Mouse (Mus musculus) embryonic facial prominence, embryonic 12.5 days (tissue): ENCODE data around the gene Crim1. TPM values are rescaled to one million over a fixed set of nuclear protein-coding genes. Genes with fewer than 3 reads are reported as not detected.

Source experiments
- ATAC-seq: fragments of 200-750 bp; cut with Nextera tagmentation; 2 replicates; pipeline ENCODE4 v1.8.0; 2017; ENCODE audit not compliant: insufficient number of reproducible peaks, insufficient read depth, low FRiP score, low TSS enrichment
- H3K27ac ChIP-seq: fragments of 300-500 bp; sonication (generic); 2 replicates; pipeline ENCODE4 v1.5.1; 2016; ENCODE audit warnings: mild to moderate bottlenecking
- H3K27me3 ChIP-seq: fragments of 300-500 bp; sonication (generic); 2 replicates; pipeline ENCODE4 v1.6.1; 2016; ENCODE audit warnings: mild to moderate bottlenecking, moderate library complexity
- H3K36me3 ChIP-seq: fragments of 300-500 bp; sonication (generic); 2 replicates; pipeline ENCODE4 v1.6.1; 2016; ENCODE audit warnings: mild to moderate bottlenecking
- H3K4me1 ChIP-seq: fragments of 300-500 bp; sonication (generic); 2 replicates; pipeline ENCODE4 v1.6.1; 2016
- H3K4me2 ChIP-seq: fragments of 300-500 bp; sonication (generic); replicated peaks from 2 replicates; pipeline ENCODE4 v1.6.1; 2016; ENCODE audit warnings: mild to moderate bottlenecking, moderate library complexity
- H3K4me3 ChIP-seq: fragments of 300-500 bp; sonication (generic); 2 replicates; pipeline ENCODE4 v1.5.1; 2016; ENCODE audit warnings: mild to moderate bottlenecking
- H3K9ac ChIP-seq: fragments of 300-500 bp; sonication (generic); 2 replicates; pipeline ENCODE4 v1.6.1; 2016; ENCODE audit warnings: mild to moderate bottlenecking, moderate library complexity
- H3K9me3 ChIP-seq: fragments of 300-500 bp; sonication (generic); 2 replicates; pipeline ENCODE4 v1.6.1; 2016; ENCODE audit warnings: mild to moderate bottlenecking, moderate library complexity
- WGBS: fragments of 180-500 bp; shearing (Covaris S2); methylation state at CpG from one replicate; pipeline ENCODE4 v1.1.7; 2016; 5-methylcytosine and 5-hydroxymethylcytosine counted together
- polyA plus RNA-seq: library from polyadenylated mRNA; unstranded; fragments of >200 nt; fragmentation: Nextera tagmentation; extraction: Ambion mirVana; gene quantifications from 2 replicates; pipeline ENCODE4 v1.2.1, GENCODE M21; 2016

The Crim1 gene
- polyA plus RNA-seq, 1 experiment from 2014 or later, result 5.9 TPM

DNA sequence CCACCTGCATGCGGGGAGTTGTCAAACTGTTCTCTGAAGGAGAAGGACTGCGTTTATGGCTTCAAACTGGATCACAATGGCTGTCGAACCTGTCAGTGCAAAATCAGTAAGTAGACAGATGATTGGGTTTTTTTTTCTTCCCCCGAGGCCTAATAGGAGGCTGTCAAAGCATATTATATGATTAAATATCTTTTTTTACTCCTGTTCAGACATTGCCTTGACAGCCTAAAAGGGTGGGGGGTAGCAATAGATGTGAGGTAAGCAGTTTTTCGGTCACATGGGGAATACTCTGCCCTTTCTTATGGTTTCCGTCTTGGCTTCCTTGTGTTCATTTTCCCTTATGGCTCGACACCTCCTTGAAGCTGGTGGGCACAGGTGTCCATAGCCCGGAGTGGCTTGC is 135.2 kb downstream of the Crim1 start:
- no peak for ATAC-seq
- H3K4me3 ChIP-seq, result no peak overlapping the region
- no peaks in the 10 kb centered on the region for H3K27me3 ChIP-seq
- H3K4me1 ChIP-seq, result no peaks in the 10 kb centered on the region; the same call in 1 of the 2 replicates
- peaks cover 4% of the 10 kb centered on the region; the same call in 1 of the 2 replicates for H3K36me3 ChIP-seq
- 73% methylated on average over 8 of the region's 8 CpGs for WGBS
- H3K27ac ChIP-seq, result no peak overlapping the region
- H3K9me3 ChIP-seq, result no peaks in the 10 kb centered on the region
- H3K9ac ChIP-seq, result no peak overlapping the region
- no peak overlapping the region for H3K4me2 ChIP-seq

- Histone ChIP-seq H3K9ac (no peak overlapping the region), H3K27me3 (no peaks in the 10 kb centered on the region), H3K4me3 (no peak overlapping the region), H3K36me3 (peaks cover 5% of the 10 kb centered on the region; the same call in 1 of the 2 replicates), H3K4me1 (no peaks in the 10 kb centered on the region), H3K9me3 (no peaks in the 10 kb centered on the region), H3K27ac (no peak overlapping the region), H3K4me2 (no peak overlapping the region)
- 87% methylated on average over 3 of the region's 3 CpGs for WGBS
- ATAC-seq, result no peak
Observed at GRCm38 (mm10) chr17:78343688-78344087, 143.6 kb downstream of the Crim1 start.

GRCm38 (mm10) chr17:78347111-78347801 is 147.2 kb downstream of the Crim1 start:
- no peak overlapping the region for H3K27ac ChIP-seq
- H3K36me3 ChIP-seq, result peaks cover 13% of the 10 kb centered on the region
- no peak overlapping the region for H3K4me2 ChIP-seq
- H3K4me1 ChIP-seq, result no peaks in the 10 kb centered on the region
- WGBS, result 93% methylated on average over 17 of the region's 17 CpGs
- ATAC-seq, result no peak
- H3K4me3 ChIP-seq, result no peak overlapping the region
- H3K9me3 ChIP-seq, result no peaks in the 10 kb centered on the region
- H3K27me3 ChIP-seq, result no peaks in the 10 kb centered on the region
- H3K9ac ChIP-seq, result no peak overlapping the region

- Histone ChIP-seq H3K27ac (no peak overlapping the region), H3K4me3 (no peak overlapping the region)
- WGBS, result 65% methylated on average over 12 of the region's 12 CpGs
Observed at GRCm38 (mm10) chr17:78351676-78352499, 151.8 kb downstream of the Crim1 start.

GRCm38 (mm10) chr17:78352500-78352855 is 152.4 kb downstream of the Crim1 start:
- Histone ChIP-seq H3K36me3 (peaks cover 11% of the 10 kb centered on the region), H3K27ac (no peak overlapping the region)
- WGBS, result 69% methylated on average over 3 of the region's 3 CpGs

More at GRCm38 (mm10) chr17:78351676-78352499, 151.8 kb downstream of the Crim1 start:
- peaks cover 4% of the 10 kb centered on the region; the same call in 1 of the 2 replicates for H3K4me1 ChIP-seq
- no peaks in the 10 kb centered on the region for H3K9me3 ChIP-seq
- H3K36me3 ChIP-seq, result peaks cover 15% of the 10 kb centered on the region
- ATAC-seq, result no peak
- no peak overlapping the region for H3K9ac ChIP-seq
- H3K4me2 ChIP-seq, result no peak overlapping the region
- H3K27me3 ChIP-seq, result no peaks in the 10 kb centered on the region

DNA sequence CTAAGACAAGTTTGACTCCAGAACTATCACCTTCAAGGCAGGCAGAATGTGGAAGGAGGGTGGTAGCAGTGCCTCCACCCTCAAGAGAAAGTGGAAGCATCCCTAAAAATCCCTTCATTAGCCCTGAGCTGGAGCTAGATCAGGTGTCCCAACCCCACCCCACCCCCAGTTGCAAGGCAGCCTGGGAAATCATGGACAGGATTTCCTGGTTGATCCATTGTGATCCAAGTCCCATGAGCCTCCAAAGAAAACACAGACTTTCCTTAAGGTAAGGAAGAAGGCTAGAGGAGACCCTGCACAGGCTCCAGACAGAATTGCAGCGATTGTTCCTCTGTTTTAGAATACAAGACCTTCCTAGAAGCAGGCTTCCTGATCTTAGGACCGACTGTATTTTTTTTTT is 154.4 kb downstream of the Crim1 start:
- H3K36me3 ChIP-seq, result peaks cover 8% of the 10 kb centered on the region
- WGBS, result 84% methylated on average over 2 of the region's 2 CpGs

More at GRCm38 (mm10) chr17:78352500-78352855, 152.4 kb downstream of the Crim1 start:
- Histone ChIP-seq H3K9ac (no peak overlapping the region), H3K4me1 (peaks cover 4% of the 10 kb centered on the region; the same call in 1 of the 2 replicates), H3K4me3 (no peak overlapping the region), H3K9me3 (no peaks in the 10 kb centered on the region), H3K4me2 (no peak overlapping the region), H3K27me3 (no peaks in the 10 kb centered on the region)
- ATAC-seq, result no peak

GRCm38 (mm10) chr17:78354871-78355270 is 154.8 kb downstream of the Crim1 start:
- no peak overlapping the region for H3K9ac ChIP-seq
- no peak for ATAC-seq
- H3K27ac ChIP-seq, result no peak overlapping the region
- H3K9me3 ChIP-seq, result no peaks in the 10 kb centered on the region
- H3K36me3 ChIP-seq, result peaks cover 8% of the 10 kb centered on the region
- H3K4me1 ChIP-seq, result peaks cover 4% of the 10 kb centered on the region; the same call in 1 of the 2 replicates
- 80% methylated on average over 12 of the region's 12 CpGs for WGBS
- H3K4me2 ChIP-seq, result no peak overlapping the region
- no peaks in the 10 kb centered on the region for H3K27me3 ChIP-seq
- H3K4me3 ChIP-seq, result no peak overlapping the region

More for the DNA sequence above, 154.4 kb downstream of the Crim1 start:
- H3K4me2 ChIP-seq, result no peak overlapping the region
- H3K4me1 ChIP-seq, result peaks cover 4% of the 10 kb centered on the region; the same call in 1 of the 2 replicates
- H3K27ac ChIP-seq, result no peak overlapping the region
- H3K27me3 ChIP-seq, result no peaks in the 10 kb centered on the region
- no peak overlapping the region for H3K9ac ChIP-seq
- H3K4me3 ChIP-seq, result no peak overlapping the region
- H3K9me3 ChIP-seq, result no peaks in the 10 kb centered on the region
- ATAC-seq, result no peak

DNA sequence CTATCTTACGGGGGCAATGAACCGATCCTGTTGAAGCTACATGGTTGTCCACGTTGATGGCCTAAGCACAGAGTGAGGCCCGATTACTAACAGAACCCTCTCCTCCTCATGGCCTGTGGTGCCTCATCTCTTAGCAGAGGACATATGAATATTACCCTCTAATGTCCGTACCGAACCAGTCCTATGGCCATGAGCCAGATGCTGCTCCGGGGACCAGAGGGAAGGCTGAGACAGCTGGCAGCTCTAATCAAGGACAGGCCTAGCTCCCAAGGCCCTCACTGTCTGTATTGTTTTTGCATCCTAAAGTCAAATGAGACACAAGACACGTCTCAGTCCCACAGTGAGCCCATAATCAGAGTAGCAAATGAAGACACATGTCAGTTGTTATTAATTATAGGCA is 155.6 kb downstream of the Crim1 start:
- no peaks in the 10 kb centered on the region for H3K9me3 ChIP-seq
- no peak overlapping the region for H3K27ac ChIP-seq
- no peaks in the 10 kb centered on the region for H3K27me3 ChIP-seq
- no peak overlapping the region for H3K4me3 ChIP-seq
- no peak for ATAC-seq
- peaks cover 4% of the 10 kb centered on the region; the same call in 1 of the 2 replicates for H3K4me1 ChIP-seq
- WGBS, result 73% methylated on average over 8 of the region's 8 CpGs
- peaks cover 7% of the 10 kb centered on the region for H3K36me3 ChIP-seq
- no peak overlapping the region for H3K9ac ChIP-seq
- no peak overlapping the region for H3K4me2 ChIP-seq

- no peak overlapping the region for H3K9ac ChIP-seq
- H3K27me3 ChIP-seq, result no peaks in the 10 kb centered on the region
- H3K9me3 ChIP-seq, result no peaks in the 10 kb centered on the region
- peaks cover 4% of the 10 kb centered on the region; the same call in 1 of the 2 replicates for H3K4me1 ChIP-seq
- WGBS, result 64% methylated on average over 4 of the region's 4 CpGs
- H3K27ac ChIP-seq, result no peak overlapping the region
- H3K36me3 ChIP-seq, result 0 out of 2 replicates have a peak, but pooled peaks cover 3% of the 10 kb centered on the region
- no peak overlapping the region for H3K4me2 ChIP-seq
- no peak for ATAC-seq
- H3K4me3 ChIP-seq, result no peak overlapping the region
Observed at GRCm38 (mm10) chr17:78357753-78358152, 157.7 kb downstream of the Crim1 start.

- no peak overlapping the region for H3K4me3 ChIP-seq
- peaks cover 4% of the 10 kb centered on the region; the same call in 1 of the 2 replicates for H3K4me1 ChIP-seq
- H3K9ac ChIP-seq, result no peak overlapping the region
- H3K27me3 ChIP-seq, result no peaks in the 10 kb centered on the region
- ATAC-seq, result no peak
- H3K27ac ChIP-seq, result no peak overlapping the region
- H3K36me3 ChIP-seq, result 0 out of 2 replicates have a peak, but pooled peaks cover 3% of the 10 kb centered on the region
- no peaks in the 10 kb centered on the region for H3K9me3 ChIP-seq
- no peak overlapping the region for H3K4me2 ChIP-seq
- WGBS, result 75% methylated on average over 7 of the region's 7 CpGs
Observed at GRCm38 (mm10) chr17:78358251-78358726, 158.2 kb downstream of the Crim1 start.

- Histone ChIP-seq H3K27me3 (no peaks in the 10 kb centered on the region), H3K4me3 (no peak overlapping the region), H3K9ac (no peak overlapping the region), H3K36me3 (peaks cover 4% of the 10 kb centered on the region; the same call in 1 of the 2 replicates), H3K27ac (no peak overlapping the region), H3K9me3 (no peaks in the 10 kb centered on the region), H3K4me2 (no peak overlapping the region), H3K4me1 (no peaks in the 10 kb centered on the region)
- no peak for ATAC-seq
- 71% methylated on average over 13 of the region's 13 CpGs for WGBS
Observed at GRCm38 (mm10) chr17:78361939-78362728, 162.1 kb downstream of the Crim1 start.
